Mouse (Mus musculus): ENCODE measurements around the gene Ranbp17.
"Not testable (repeated sequence)": the region's sequence is repeated elsewhere in the genome, so short reads cannot be mapped to it uniquely, and the experiment has no call there.

Ranbp17 gene

DNA sequence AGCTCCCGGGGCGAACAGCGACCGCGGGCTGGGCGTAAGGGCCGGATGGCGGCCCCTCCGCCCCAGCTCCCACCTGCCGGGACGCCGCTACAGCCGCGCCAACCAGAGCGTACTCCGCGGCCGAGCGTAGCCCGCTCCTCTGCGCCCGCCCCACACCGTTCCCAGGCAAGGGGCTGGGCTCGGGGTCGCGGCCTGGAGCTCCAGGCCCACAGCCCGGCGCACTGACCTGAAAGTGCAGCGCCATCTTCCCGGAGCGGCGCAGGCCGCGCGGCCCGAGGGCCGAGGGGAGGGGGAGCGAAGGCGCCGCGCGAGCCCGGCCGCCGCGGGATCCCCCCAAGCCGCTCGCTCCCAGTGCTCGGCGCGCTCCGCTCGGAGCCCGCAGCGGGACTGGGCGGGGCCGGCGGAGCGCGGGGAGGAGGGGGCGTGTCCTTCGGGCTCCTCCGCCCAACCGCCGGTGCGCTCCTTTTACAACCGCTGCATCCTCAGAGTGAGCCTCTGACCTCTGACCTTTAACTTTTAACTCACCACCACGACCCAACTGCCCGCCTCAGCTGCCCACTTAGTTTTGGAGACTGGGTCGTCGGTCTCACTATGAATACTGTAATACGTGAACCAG lies at the start of gene Ranbp17:
TSS of gene Ranbp17 (minus strand) at position 371 of the 616 bp plus-strand sequence.
- peak; percentile 57 for DNase-seq (ENCODE audit: low read depth, low spot score)

DNA sequence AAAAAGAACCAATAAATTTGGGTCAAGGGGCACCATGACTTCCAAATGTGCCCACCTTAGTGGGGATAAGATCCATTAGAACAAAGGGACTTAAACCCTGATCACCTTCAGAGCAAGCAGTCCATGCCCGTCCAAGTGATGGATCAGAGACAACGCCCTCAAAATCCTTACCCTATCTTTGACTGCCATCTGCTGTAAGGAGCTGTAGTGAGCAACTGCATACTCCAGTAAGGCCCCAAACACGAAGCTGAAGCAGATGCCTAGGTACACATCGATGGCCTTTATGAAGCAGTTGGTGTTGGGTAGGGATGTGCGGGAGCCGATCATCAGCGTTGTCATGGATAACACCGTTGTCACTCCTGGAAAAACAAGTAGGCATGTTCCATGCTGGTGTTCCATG lies 40.6 kb upstream of the Ranbp17 start:
- DNase-seq (ENCODE audit: low read depth, low spot score), result no peak

GRCm38 (mm10) chr11:33550861-33551560 lies 37.5 kb upstream of the Ranbp17 start:
- DNase-seq (ENCODE audit: low read depth, low spot score), result no peak

GRCm38 (mm10) chr11:33547386-33547785 lies 33.8 kb upstream of the Ranbp17 start:
- no peak for DNase-seq (ENCODE audit: low read depth, low spot score)

DNA sequence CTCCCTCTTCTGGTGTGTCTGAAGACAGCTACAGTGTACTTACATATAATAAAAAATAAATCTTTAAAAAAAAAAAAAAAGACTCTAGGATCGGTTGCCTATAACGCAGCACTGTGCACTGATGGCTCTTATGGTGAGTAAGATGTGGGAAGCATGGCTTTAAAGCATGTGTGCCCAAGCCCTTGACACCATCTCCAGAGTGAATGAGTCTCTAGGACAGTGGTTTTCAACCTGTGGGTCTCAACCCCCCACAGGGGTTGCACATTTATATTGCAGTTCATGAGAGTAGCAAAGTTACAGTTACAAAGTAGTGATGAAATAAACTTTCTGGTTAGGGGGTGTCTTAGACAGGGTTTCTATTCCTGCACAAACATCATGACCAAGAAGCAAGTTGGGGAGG lies 31.4 kb upstream of the Ranbp17 start:
- DNase-seq (ENCODE audit: low read depth, low spot score), result no peak

DNA sequence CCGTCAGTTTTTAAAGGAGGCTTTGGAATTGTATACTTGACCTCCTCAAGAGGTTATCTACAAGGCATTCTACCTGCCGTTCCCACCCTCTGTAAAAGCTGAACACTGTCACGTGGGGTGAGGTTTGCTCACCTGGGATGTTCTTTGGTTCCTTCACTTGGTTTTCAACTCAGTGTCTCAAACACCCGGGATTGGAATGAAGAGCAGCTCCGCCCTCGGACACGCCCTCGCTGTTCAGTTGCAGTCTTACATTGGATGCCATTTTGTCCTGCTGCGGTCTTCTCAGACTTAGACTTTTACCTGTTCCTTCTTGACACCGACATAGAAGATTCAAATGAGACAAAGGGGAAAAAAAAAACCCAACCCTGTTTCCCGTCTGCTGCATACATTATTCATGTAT lies 30.6 kb upstream of the Ranbp17 start:
- DNase-seq (ENCODE audit: low read depth, low spot score), result no peak

DNA sequence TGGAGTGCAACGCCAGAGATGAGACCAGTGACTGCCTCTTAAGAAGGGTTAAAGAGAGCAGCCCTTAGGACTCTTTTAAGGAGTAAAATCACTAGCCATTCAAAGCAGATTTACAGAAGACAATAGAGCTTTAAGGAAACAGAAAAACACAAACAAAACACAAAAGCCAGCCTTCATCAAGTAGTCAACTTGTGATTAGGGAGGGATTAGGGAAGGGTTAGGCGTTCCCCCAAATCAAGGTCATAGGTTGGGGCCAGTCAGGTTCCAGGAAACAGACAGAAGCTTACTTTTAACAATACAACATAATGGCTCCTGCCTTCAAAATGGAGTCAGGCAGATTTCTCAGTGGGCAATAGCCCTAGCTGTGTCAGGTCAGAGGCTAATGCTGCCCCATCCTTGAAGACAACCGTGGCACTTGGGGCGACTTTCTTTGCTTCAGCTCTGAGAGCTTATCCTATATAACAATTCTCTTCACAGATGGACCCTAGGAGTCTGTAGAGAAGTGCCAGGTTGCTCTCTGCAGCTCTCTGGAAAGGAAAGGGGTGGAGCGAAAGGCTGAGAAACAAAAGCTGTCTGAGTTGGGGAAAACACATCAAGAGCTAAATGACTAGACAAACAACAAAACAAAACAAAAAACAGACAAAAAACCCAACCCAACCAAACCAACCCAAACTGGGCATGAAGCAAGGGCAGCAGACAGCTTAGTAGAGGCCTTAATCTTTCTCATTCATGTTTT lies 24.0 kb upstream of the Ranbp17 start:
- DNase-seq (ENCODE audit: low read depth, low spot score), result no peak

DNA sequence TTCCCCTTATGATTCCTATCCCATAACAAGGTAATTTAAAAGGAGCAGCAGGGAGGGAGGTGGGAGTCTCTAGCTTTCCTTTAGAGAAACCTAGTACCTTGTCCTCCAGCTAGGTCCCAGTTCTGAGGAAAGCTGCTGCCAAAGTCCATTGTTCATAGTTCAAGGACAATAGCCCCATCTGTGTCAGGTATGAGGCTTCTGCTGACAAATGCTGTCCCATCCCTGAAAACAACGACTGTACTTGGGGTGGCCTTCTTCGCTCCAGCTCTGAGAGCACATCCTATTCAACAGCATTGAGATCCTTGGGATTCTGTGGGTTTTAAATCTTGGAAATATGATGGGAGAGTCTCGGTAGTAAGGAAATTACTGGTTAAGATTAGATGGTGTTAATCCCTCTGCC lies 23.1 kb upstream of the Ranbp17 start:
- no peak for DNase-seq (ENCODE audit: low read depth, low spot score)

GRCm38 (mm10) chr11:33534541-33534940 lies 21.0 kb upstream of the Ranbp17 start:
- no peak for DNase-seq (ENCODE audit: low read depth, low spot score)

DNA sequence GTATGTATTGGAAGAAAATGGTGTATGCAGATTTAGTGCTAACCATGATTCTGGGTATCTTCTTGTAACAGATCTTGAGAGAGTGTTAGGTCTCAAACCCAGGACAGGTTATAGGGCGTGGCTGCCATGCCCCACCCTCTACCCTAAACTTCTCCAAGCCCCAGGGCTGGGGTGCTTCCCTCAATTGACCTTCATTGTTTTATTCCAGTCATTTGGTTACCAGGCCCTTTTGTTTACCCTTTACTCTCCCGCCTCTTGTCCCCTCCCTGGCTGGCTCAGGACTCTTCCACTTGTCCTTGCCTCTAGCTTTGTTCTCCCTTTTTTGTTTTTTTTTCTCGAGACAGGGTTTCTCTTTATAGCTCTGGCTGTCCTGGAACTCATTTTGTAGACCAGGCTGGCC lies 20.0 kb upstream of the Ranbp17 start:
- no peak for DNase-seq (ENCODE audit: low read depth, low spot score)

- no peak for DNase-seq (ENCODE audit: low read depth, low spot score)
These were observed 16.0 kb upstream of the Ranbp17 start for GRCm38 (mm10) chr11:33529576-33529975.

- peak; percentile 82 for DNase-seq (ENCODE audit: low read depth, low spot score)
These were observed 631 bp downstream of the Ranbp17 start for GRCm38 (mm10) chr11:33512854-33513375.

GRCm38 (mm10) chr11:33509401-33509800 lies 4.1 kb downstream of the Ranbp17 start:
- no peak for DNase-seq (ENCODE audit: low read depth, low spot score)

DNA sequence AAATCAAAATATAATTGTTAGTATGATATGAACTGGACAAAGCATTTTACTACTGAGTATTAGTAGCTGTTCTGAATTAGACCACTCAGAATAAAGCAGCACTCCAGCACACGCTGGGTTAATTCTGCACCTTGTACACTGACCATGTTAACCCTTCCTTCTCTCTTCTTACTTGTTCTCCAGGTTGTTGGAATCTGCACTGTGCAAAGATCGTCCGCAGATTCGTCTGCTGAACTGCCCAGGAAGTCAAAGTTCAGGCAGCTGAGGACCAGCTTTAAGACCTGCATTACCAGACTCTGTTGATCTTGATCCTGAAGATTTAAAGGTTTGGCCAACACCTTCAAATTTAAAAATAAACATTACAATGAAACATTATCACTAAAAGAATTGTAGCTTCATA lies 27.8 kb downstream of the Ranbp17 start:
- no peak for DNase-seq (ENCODE audit: low read depth, low spot score)

- no peak for DNase-seq (ENCODE audit: low read depth, low spot score)
These were observed 33.1 kb downstream of the Ranbp17 start for GRCm38 (mm10) chr11:33480410-33480809.

DNA sequence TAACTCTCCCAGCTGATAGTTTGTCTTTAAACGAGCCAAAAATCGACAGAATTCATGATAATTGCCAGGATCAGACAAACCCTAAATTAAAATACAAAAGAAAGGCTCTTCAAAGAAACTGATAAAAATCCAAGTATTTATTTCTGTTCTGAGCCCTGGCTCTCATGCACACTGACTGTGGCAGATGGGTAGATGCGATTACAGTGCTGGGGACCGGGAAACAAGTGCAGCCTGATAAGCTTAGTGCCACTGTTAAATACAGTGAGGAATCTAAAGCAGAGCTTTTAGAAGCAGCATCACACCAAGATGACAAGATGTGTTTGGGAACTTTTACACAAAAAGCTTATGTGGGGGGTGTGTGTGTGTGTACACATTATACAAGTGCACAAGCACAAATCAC lies 34.3 kb downstream of the Ranbp17 start:
- DNase-seq (ENCODE audit: low read depth, low spot score), result no peak

DNA sequence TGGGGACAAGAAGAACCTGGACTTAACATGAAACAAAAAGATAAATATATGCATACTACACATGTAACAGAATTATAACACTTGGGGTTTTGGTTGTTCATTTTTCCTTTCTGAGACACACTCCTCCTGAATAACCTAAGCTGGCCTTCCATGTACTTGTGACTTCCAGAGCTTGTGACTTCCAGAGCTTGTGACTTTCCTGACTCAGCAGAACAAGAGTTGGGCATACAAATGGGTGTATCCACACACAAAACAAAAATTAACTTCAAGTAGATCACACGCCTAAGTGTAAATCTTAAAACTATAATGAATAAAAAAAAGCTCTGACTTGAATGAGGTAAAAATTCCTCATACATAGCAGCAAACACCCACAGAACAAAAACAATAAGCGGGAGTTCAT lies 36.9 kb downstream of the Ranbp17 start:
- DNase-seq (ENCODE audit: low read depth, low spot score), result no peak

DNA sequence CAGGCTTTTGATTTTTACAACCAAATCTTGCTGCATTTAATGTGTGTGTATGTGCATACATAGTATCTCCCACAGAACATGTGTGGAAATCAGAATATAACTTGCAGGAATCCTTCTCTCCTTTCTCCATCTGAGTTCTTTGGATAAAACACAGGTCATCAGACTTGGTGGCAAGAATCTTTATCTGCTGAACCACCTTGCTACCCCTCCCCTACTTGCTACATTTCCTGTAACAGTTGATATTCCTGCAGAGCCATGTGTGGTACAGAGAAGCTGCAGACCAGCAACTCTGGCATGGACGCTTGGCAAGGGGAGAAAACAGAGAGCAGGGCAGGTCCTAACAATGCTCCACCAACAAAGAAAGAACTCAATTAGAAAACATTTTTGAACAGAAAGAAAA lies 52.4 kb downstream of the Ranbp17 start:
- no peak for DNase-seq (ENCODE audit: low read depth, low spot score)

DNA sequence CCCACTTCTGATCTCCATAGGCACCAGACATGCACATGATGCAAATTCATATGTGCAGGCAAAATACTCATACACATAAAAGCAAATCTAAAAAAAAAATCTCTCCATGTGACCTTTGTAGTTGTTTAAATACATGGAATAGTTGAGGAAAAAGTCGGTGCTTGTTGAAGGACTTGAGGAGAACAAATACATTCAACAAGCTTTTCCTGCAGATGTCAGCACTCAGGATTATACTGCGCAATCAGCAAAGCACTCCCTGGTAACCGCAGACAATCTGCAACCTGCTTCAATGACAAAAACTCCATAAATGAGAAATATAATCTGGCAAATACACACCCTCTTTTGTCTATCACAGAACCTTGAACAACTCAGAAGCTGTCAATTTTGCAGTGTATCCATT lies 59.5 kb downstream of the Ranbp17 start:
- DNase-seq (ENCODE audit: low read depth, low spot score), result no peak

DNA sequence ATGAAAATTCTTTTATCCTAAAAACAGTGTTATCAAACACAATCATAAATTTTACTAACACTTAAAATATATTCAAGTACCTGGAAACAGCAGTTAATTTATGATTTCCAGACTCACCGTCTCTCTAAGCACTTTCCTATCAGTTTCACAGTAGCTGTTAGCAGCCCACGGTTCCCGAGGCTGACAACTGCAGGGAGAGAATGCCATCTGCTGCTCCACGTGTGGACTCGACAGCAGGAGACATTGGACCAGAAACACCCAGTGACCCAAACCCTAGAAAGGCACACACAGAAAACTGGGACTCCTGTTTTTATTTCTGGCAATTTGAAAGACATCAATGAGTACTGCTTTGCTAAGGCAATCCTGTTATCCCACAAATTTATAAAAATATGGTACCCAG lies 79.7 kb downstream of the Ranbp17 start:
- DNase-seq (ENCODE audit: low read depth, low spot score), result no peak

DNA sequence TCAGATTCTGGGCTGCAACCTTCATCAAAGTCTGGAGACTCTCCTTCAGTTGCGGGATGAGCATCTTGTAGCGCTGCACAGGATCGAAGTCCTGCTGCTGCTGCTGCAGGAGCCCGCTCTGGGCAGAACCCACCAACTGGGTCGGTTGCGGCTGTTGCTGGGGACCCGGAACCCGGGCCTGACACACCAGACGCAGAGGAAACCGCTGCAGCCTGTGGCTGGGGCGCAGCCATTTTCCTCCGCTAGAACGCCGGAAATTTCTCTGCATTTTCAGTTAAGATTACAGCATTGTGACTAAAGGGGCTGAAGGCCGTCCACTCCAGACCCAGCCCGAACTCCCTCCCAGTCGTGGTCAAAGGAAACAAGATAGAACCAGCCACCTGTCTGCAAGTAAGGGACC lies 85.3 kb downstream of the Ranbp17 start:
- not testable (repeated sequence) for DNase-seq (ENCODE audit: low read depth, low spot score)

GRCm38 (mm10) chr11:33427789-33428188 lies 85.8 kb downstream of the Ranbp17 start:
- DNase-seq (ENCODE audit: low read depth, low spot score), result not testable (repeated sequence)

DNA sequence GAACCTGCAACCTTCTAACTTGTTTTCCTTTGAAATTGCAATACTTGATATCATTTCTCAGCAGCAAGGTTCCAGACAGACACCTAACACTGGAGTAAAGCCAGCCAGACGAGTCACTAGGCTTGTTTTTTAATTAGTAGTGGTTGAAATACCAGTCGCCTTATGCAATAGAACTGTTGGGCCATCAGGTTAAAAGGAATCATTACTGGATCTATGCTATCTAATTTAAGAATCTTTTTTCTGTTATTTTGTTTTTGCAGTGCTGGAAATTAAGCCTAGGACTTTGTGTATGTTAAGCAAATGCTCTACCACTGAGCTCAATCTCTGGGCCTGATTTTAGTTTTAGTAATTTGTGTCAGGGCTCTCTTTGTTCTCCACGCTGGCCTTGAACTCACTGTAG lies 91.3 kb downstream of the Ranbp17 start:
- DNase-seq (ENCODE audit: low read depth, low spot score), result no peak
